In genomic region chr2:161341368-161341891, GRCm38 (mm10) we compare ENCODE assay signal across 7 mouse cellular contexts.
A peak's percentile ranks its signal among the peaks of the same experiment; 100 is the strongest.
DNase-seq lines count a peak whose midpoint lies in the region; ATAC-seq and TF ChIP-seq lines count a peak whose summit lies in the region.

No protein-coding gene starts in this region.

- TF ChIP-seq CTCF in midbrain, postnatal 0 days (IDR thresholded peaks at IDR 0.05), result no peak

- H3K27me3 ChIP-seq in intestine, embryonic 15.5 days (replicated peaks), result no peaks in the 10 kb centered on the region
- H3K27me3 ChIP-seq in midbrain, postnatal 0 days (ENCODE audit: insufficient read depth, low read length), result no peaks in the 10 kb centered on the region

- DNase-seq in adrenal gland, postnatal 14 days, result peak; percentile 37
- peak; percentile 71 for DNase-seq in liver
- peak; percentile 74 for DNase-seq in midbrain, postnatal 0 days (ENCODE audit: low spot score)
- DNase-seq in spleen, postnatal 14 days (ENCODE audit: low spot score in 2 of 2), result no peak

- no peak overlapping the region for H3K27ac ChIP-seq in intestine, embryonic 15.5 days
- H3K27ac ChIP-seq in midbrain, postnatal 0 days (ENCODE audit: low read depth, low read length), result no peak overlapping the region

- H3K36me3 ChIP-seq in intestine, embryonic 15.5 days, result no peaks in the 10 kb centered on the region
- no peaks in the 10 kb centered on the region for H3K36me3 ChIP-seq in midbrain, postnatal 0 days (ENCODE audit: insufficient read depth, low read length)

- H3K4me2 ChIP-seq in intestine, embryonic 15.5 days (replicated peaks), result peak overlapping the region; percentile 34
- 0 out of 2 replicates have a peak overlapping the region, but pooled peaks have one; percentile 0 for H3K4me2 ChIP-seq in midbrain, postnatal 0 days (ENCODE audit: low read depth, low read length, poor library complexity, severe bottlenecking)

- no peaks in the 10 kb centered on the region for H3K4me1 ChIP-seq in intestine, embryonic 15.5 days (replicated peaks)
- H3K4me1 ChIP-seq in midbrain, postnatal 0 days (ENCODE audit: insufficient read depth, low read length), result peaks cover 6% of the 10 kb centered on the region; the same call in 1 of the 2 replicates

- no peak overlapping the region for H3K4me3 ChIP-seq in intestine, embryonic 15.5 days (replicated peaks)
- H3K4me3 ChIP-seq in midbrain, postnatal 0 days (ENCODE audit: low read depth, low read length), result no peak overlapping the region

- no peaks in the 10 kb centered on the region for H3K9me3 ChIP-seq in intestine, embryonic 15.5 days
- H3K9me3 ChIP-seq in midbrain, postnatal 0 days (ENCODE audit: low read length), result no peaks in the 10 kb centered on the region

- WGBS in intestine, embryonic 15.5 days, result 5% methylated on average over 11 of the region's 11 CpGs
- WGBS in midbrain, postnatal 0 days, result 14% methylated on average over 11 of the region's 11 CpGs

- H3K9ac ChIP-seq in intestine, embryonic 15.5 days, result no peak overlapping the region
- H3K9ac ChIP-seq in midbrain, postnatal 0 days (replicated peaks; ENCODE audit: low read length, poor library complexity, severe bottlenecking), result no peak overlapping the region

- ATAC-seq in common myeloid progenitor, adult 5-6 weeks (replicated peaks; ENCODE audit: low read depth, poor library complexity, severe bottlenecking), result peak; percentile 39
- peak; percentile 44; the same call in 1 of the 2 replicates for ATAC-seq in granulocyte monocyte progenitor cell, adult 5-6 weeks (replicated peaks; ENCODE audit: poor library complexity, severe bottlenecking)
- peak; percentile 88 for ATAC-seq in intestine, embryonic 15.5 days
- ATAC-seq in midbrain, postnatal 0 days (ENCODE audit: low FRiP score), result peak; percentile 64; the same call in 1 of the 2 replicates

Comparison
In these comparisons a context has a peak if more than half of its experiments do, and no peak if none do; other contexts are left out.
1. DNase-seq: peak in adrenal gland, postnatal 14 days (single experiment), liver (single experiment) and midbrain, postnatal 0 days (single experiment); none in spleen, postnatal 14 days (0 of 2).
2. Peak in every context shown above with its lines, with median percentiles within 50 percentile points of each other: ATAC-seq.